Mouse (Mus musculus) heart, postnatal 14 days (tissue): ENCODE results near the gene Rpn1. TPM values are rescaled to one million over a fixed set of nuclear protein-coding genes. Genes with fewer than 3 reads are reported as not detected.

Source experiments
- DNase-seq, 2 experiments: peaks; one replicate each; pipeline ENCODE4 v3.0.0; 2021 to 2022
- intact Hi-C: fragments of 180-260 bp; cut with DNase I; formaldehyde crosslinking; loops from one replicate; pipeline ENCODE4 v1.15.1; 2025
- microRNA-seq, 2 experiments: library from miRNA; unstranded; fragments of <30 nt; microRNA quantifications; one replicate each; pipeline ENCODE4 v1.2.0; 2021 to 2022
- total RNA-seq, 2 experiments: library from RNA; stranded (reverse); gene quantifications; 2 replicates each; pipeline ENCODE4 v1.2.3; 2021

Rpn1 gene
- total RNA-seq, 2 experiments from 2014 or later: 99.5 to 107 TPM

- intact Hi-C loops: no loop called here
Observed at GRCm38 (mm10) chr6:88152127-88152705, 67.9 kb downstream of the Rpn1 start.

DNA sequence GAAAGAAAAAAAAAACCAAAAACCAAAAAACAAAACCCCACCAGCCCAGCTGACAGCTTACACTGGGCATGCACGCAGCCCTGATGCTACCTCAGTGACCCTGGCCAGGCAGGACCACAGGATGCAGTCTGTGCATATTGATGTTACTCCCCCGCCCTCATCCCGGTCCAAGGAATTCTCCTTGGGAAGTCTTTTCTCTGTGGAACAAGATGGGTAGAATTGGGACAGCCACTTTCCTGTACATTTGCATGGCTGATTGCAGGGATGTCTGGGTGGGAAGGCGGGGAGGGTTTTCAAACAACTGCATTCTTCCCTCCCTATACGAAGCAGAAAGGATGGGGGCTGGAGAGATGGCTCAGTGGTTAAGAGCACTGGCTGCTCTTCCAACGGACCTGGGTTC, 68.7 kb downstream of the Rpn1 start:
- no peak for DNase-seq
- intact Hi-C loops: no loop called here

More at GRCm38 (mm10) chr6:88152127-88152705, 67.9 kb downstream of the Rpn1 start:
- peak; percentile 63 to 77 for DNase-seq

Small RNA genes lying within 50 kb of the gene (microRNA-seq; reads per million reads assigned to microRNA genes)
- 0 reads per million in 2 experiments for gene Mir6376

Other genes with a start within 250 kb of the Rpn1 start
- gene Gm45140, start 248.7 kb upstream of the Rpn1 start, total RNA-seq: 1 to 10 TPM in 1 of 2 experiments, under 1 TPM in 1; 0.55 to 1.5 TPM
- 10 to 100 TPM; 17.8 TPM for gene Isy1, start 245.7 kb upstream of the Rpn1 start, total RNA-seq
- gene Cnbp, start 233.4 kb upstream of the Rpn1 start, total RNA-seq: 100 to 1,000 TPM; 279 to 283 TPM
- 10 to 100 TPM; 50.4 to 55.7 TPM for gene Copg1, start 196.7 kb upstream of the Rpn1 start, total RNA-seq
- gene Hmces, start 170.5 kb upstream of the Rpn1 start, total RNA-seq: 10 to 100 TPM; 12.0 to 12.2 TPM
- gene H1fx, start 102.8 kb upstream of the Rpn1 start, total RNA-seq: 1 to 10 TPM; 6.5 to 7.1 TPM
- gene Rab7, start 39.2 kb upstream of the Rpn1 start, total RNA-seq: 100 to 1,000 TPM; 265 to 272 TPM
- gene Gata2, start 109.4 kb downstream of the Rpn1 start, total RNA-seq: 10 to 100 TPM; 21.4 to 23.7 TPM
- gene Dnajb8, start 137.8 kb downstream of the Rpn1 start, total RNA-seq: not detected